Mouse (Mus musculus) hindbrain, embryonic 16.5 days (tissue): ENCODE results near the gene Gpr3. TPM values are rescaled to one million over a fixed set of nuclear protein-coding genes. Genes with fewer than 3 reads are reported as not detected.

Experiments used
- ATAC-seq: fragments of 200-750 bp; cut with Nextera tagmentation; 2 replicates; pipeline ENCODE4 v1.8.0; 2017; ENCODE audit warnings: moderate TSS enrichment, moderate library complexity
- H3K27ac ChIP-seq: fragments of 300-500 bp; sonication (generic); 2 replicates; pipeline ENCODE4 v1.5.1; 2014; ENCODE audit warnings: low read depth, mild to moderate bottlenecking, control low read depth, low read length, moderate library complexity
- H3K27me3 ChIP-seq: fragments of 300-500 bp; sonication (generic); replicated peaks from 2 replicates; pipeline ENCODE4 v1.6.1; 2014; ENCODE audit warnings: low read length; ENCODE audit not compliant: control insufficient read depth, insufficient read depth
- H3K36me3 ChIP-seq: fragments of 300-500 bp; sonication (generic); 2 replicates; pipeline ENCODE4 v1.6.1; 2014; ENCODE audit warnings: mild to moderate bottlenecking, low read length, moderate library complexity, mixed read lengths; ENCODE audit not compliant: control insufficient read depth, insufficient read depth
- H3K4me1 ChIP-seq: fragments of 300-500 bp; sonication (generic); 2 replicates; pipeline ENCODE4 v1.6.1; 2014; ENCODE audit warnings: low read depth, low read length; ENCODE audit not compliant: control insufficient read depth, insufficient read depth
- H3K4me2 ChIP-seq: fragments of 300-500 bp; sonication (generic); 2 replicates; pipeline ENCODE4 v1.6.1; 2014; ENCODE audit warnings: mild to moderate bottlenecking, low read length, control low read depth, moderate library complexity
- H3K4me3 ChIP-seq: fragments of 300-500 bp; sonication (generic); 2 replicates; pipeline ENCODE4 v1.5.1; 2014; ENCODE audit warnings: mild to moderate bottlenecking, low read length, control low read depth, moderate library complexity
- H3K9ac ChIP-seq: fragments of 300-500 bp; sonication (generic); 2 replicates; pipeline ENCODE4 v1.6.1; 2014; ENCODE audit warnings: low read depth, mild to moderate bottlenecking, control low read depth, low read length, moderate library complexity
- H3K9me3 ChIP-seq: fragments of 300-500 bp; sonication (generic); 2 replicates; pipeline ENCODE4 v1.6.1; 2014; ENCODE audit warnings: mild to moderate bottlenecking, low read length, moderate library complexity; ENCODE audit not compliant: control insufficient read depth
- WGBS: fragments of 180-500 bp; shearing (Covaris S2); extraction: QIAGEN DNeasy Blood & Tissue Kit; methylation state at CpG from one replicate; pipeline ENCODE4 v1.1.7; 2014; 5-methylcytosine and 5-hydroxymethylcytosine counted together
- polyA plus RNA-seq: library from polyadenylated mRNA; unstranded; fragments of >200 nt; fragmentation: Nextera tagmentation; extraction: Ambion mirVana; gene quantifications from 2 replicates; pipeline ENCODE4 v1.2.1, GENCODE M21; 2015

Gpr3 gene
- polyA plus RNA-seq, 1 experiment from 2014 or later, result 2.5 TPM

DNA sequence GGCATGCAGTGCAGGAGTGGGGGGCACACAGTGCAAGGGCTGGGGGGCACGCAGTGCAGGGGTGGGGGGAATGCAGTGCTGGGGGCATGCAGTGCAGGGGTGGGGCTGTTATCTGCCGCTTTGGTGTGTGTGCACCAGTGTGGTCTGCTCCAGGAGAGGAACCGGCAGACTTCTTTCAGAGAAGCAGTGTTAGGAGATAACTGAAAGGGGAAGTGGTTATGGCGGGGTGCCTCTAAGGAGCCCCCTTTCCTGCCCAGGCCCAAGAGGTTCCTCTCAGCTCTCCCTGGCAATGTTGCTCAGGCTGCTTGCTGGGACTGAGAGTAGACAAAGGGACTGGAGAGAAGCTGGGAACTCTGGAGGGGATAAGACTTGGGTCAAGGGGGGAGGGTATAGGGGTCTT is 25.6 kb upstream of the Gpr3 start:
- Histone ChIP-seq H3K27me3 (peaks cover 23% of the 10 kb centered on the region), H3K4me3 (no peak overlapping the region), H3K36me3 (no peaks in the 10 kb centered on the region), H3K27ac (no peak overlapping the region), H3K4me1 (peaks cover 7% of the 10 kb centered on the region), H3K4me2 (no peak overlapping the region), H3K9me3 (no peaks in the 10 kb centered on the region), H3K9ac (no peak overlapping the region)
- 84% methylated on average over 4 of the region's 4 CpGs for WGBS
- ATAC-seq, result no peak

DNA sequence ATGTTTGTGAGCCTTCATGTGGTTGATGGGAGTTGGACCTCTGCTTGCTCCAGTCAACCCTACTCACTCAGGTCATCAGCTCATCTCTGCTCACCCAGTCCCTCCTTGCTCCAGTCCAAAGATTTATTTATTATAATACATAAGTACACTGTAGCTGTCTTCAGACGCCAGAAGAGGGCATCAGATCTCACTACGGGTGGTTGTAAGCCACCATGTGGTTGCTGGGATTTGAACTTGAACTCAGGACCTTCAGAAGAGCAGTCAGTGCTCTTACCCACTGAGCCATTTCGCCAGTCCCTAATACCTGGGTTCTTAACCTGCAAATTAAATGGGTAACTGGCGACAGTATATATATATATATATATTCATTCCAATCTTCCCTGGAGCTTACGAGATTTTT is 23.1 kb upstream of the Gpr3 start:
- no peaks in the 10 kb centered on the region for H3K4me1 ChIP-seq
- no peak overlapping the region for H3K4me3 ChIP-seq
- no peak overlapping the region for H3K4me2 ChIP-seq
- peaks cover 9% of the 10 kb centered on the region for H3K27me3 ChIP-seq
- H3K27ac ChIP-seq, result no peak overlapping the region
- 82% methylated on average over 5 of the region's 5 CpGs for WGBS
- H3K9ac ChIP-seq, result no peak overlapping the region
- no peaks in the 10 kb centered on the region for H3K36me3 ChIP-seq
- ATAC-seq, result no peak
- no peaks in the 10 kb centered on the region for H3K9me3 ChIP-seq

DNA sequence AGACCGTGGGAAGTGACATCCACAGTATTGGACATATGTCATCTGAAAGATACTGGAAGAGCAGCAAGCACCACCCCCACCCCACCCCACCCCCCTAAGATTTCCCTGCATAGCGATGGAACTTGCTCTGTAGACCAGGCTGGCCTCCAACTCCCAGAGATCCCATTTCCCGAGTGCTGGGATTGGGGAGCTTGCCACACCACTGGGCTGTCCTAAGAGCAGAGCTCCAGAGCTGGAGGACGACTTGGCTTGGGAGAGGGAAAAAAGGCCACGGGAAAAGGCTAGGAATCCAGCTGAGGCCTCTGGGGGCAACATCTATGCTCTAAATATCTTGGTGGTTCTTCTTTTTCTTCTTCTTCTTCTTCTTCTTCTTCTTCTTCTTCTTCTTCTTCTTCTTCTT is 22.4 kb upstream of the Gpr3 start:
- no peaks in the 10 kb centered on the region for H3K9me3 ChIP-seq
- H3K9ac ChIP-seq, result no peak overlapping the region
- no peak overlapping the region for H3K4me3 ChIP-seq
- H3K36me3 ChIP-seq, result no peaks in the 10 kb centered on the region
- peaks cover 3% of the 10 kb centered on the region for H3K27me3 ChIP-seq
- H3K4me1 ChIP-seq, result no peaks in the 10 kb centered on the region
- H3K27ac ChIP-seq, result no peak overlapping the region
- 57% methylated on average over 5 of the region's 5 CpGs for WGBS
- ATAC-seq, result no peak
- H3K4me2 ChIP-seq, result no peak overlapping the region

DNA sequence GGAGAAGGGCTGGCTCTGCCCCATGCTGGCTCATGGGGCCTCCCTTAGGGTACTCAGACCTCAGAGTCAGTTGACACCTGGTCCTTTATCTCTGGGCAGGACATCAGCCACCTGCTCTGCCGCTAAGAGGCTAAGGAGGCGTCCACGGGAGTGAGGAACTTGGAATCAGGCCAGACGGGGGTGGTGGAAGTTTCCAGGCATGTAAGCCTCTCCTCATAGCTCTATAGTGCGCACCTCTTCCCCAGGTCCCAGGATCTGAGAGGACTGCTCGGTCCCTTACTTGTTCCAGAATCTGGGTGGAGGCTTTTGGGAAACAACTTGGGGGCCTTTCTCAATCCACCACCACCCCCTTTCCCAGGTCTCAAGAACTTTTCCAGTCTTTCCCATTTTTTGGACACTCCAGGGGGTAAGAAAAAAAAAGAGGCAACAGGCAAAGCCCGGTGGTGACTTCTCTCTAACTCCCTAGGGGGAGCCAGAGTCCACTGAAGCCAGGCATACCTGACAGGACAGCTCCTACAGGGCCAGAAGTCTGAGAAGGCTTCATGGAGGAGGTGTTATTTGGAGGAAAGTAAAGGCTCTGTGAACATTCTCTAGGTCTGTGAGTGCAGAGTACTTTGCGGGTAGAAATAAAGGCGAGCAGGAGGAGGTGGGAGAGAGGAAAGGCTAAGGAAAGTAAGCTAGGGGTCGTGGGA is 21.1 kb upstream of the Gpr3 start:
- Histone ChIP-seq H3K4me2 (no peak overlapping the region), H3K4me1 (no peaks in the 10 kb centered on the region), H3K4me3 (no peak overlapping the region), H3K9me3 (no peaks in the 10 kb centered on the region), H3K9ac (no peak overlapping the region), H3K27ac (no peak overlapping the region), H3K36me3 (no peaks in the 10 kb centered on the region), H3K27me3 (peaks cover 2% of the 10 kb centered on the region; the same call in 1 of the 2 replicates)
- WGBS, result 39% methylated on average over 10 of the region's 10 CpGs
- ATAC-seq, result no peak

DNA sequence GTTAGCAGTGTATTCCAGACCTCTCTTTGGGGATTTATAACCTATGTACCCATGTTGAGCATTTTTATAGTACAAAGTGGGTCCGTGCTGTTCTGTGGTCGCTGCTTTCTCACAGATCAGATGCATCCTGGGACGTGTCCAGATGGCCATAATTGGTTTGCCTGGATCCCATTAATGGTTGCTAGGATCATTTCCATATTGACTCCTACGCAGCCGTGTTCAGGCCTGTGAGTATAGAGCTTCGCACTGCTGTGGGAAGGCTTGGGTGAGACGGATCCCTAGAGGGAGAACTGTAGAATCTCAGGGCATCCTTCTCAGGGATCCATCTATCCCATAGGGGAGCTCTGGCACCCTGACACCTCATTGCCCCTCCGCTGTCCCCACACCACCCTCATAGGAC is 17.2 kb upstream of the Gpr3 start:
- H3K36me3 ChIP-seq, result no peaks in the 10 kb centered on the region
- H3K27me3 ChIP-seq, result no peaks in the 10 kb centered on the region
- H3K4me3 ChIP-seq, result no peak overlapping the region
- 47% methylated on average over 8 of the region's 8 CpGs for WGBS
- H3K4me2 ChIP-seq, result no peak overlapping the region
- H3K4me1 ChIP-seq, result no peaks in the 10 kb centered on the region
- H3K27ac ChIP-seq, result no peak overlapping the region; the same call in 1 of the 2 replicates
- H3K9me3 ChIP-seq, result no peaks in the 10 kb centered on the region
- H3K9ac ChIP-seq, result no peak overlapping the region
- ATAC-seq, result no peak

DNA sequence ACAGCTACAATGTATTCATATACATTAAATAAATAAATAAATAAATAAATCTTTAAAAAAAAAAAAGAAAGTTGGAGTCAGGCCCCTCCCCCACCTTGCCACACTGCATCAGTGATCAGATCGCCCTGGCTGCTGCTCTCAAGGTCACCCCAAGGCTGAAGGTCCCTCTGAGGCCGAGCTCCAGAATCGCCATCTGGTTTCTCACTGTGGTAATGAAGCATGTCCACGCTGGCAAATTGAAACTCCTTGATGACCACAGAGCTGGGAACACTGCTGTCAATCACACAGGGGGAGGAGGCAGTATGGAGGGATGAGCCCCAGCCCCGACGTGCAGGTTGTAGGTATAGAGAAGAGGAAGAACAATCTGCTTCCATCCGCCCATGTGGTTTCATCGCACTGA is 15.3 kb upstream of the Gpr3 start:
- Histone ChIP-seq H3K4me3 (no peak overlapping the region), H3K9me3 (no peaks in the 10 kb centered on the region), H3K27me3 (no peaks in the 10 kb centered on the region), H3K9ac (no peak overlapping the region), H3K36me3 (no peaks in the 10 kb centered on the region), H3K4me2 (no peak overlapping the region), H3K27ac (no peak overlapping the region), H3K4me1 (no peaks in the 10 kb centered on the region)
- no peak for ATAC-seq
- WGBS, result 43% methylated on average over 8 of the region's 8 CpGs

DNA sequence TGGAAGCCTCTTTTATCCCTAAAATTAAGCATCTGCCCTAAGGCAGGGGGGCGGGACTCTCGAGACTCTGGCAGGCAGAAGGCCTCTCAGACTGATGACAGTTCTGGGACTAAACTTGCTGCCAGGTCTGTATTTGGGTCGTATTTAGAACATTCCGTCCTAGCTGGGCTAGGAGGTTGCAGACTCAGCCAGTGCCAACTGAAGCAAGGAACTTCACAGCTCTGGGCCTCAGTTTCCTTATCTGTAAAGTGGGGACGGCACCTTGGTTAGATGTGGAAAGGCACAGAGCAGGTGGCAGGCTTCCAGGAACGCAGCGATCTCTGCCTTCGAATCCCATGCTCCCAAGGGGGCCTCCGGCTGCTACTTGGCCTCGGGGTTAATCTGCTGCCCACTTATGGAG is 13.7 kb upstream of the Gpr3 start:
- ATAC-seq, result no peak
- WGBS, result 67% methylated on average over 10 of the region's 10 CpGs
- H3K4me1 ChIP-seq, result no peaks in the 10 kb centered on the region
- no peak overlapping the region for H3K4me3 ChIP-seq
- H3K27me3 ChIP-seq, result peaks cover 4% of the 10 kb centered on the region; the same call in 1 of the 2 replicates
- H3K9ac ChIP-seq, result no peak overlapping the region
- no peak overlapping the region for H3K4me2 ChIP-seq
- H3K9me3 ChIP-seq, result no peaks in the 10 kb centered on the region
- H3K36me3 ChIP-seq, result no peaks in the 10 kb centered on the region
- no peak overlapping the region for H3K27ac ChIP-seq

DNA sequence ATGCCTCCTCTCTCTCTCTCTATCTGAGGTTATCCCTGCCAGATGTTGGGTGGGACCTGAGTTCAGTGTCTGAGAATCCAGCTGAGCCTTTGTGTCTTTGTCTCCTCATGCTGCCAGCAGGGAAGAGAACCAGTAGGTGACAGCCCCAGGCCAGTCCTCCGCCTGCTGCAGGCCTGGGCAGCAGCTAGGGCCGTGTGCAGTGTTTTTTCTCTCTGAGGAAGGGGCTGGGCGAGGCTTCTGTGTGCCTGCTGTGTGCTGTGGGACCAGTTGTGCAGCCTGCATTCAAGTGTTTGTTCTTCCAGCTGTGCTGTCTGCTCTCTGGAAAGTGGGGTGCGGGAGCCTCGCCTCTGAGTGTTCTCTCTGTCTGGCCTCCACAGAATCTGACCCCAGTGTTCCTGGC is 11.5 kb upstream of the Gpr3 start:
- 50% methylated on average over 5 of the region's 5 CpGs for WGBS
- Histone ChIP-seq H3K9me3 (no peaks in the 10 kb centered on the region), H3K9ac (peak overlapping the region; percentile 28; the same call in 1 of the 2 replicates), H3K27ac (no peak overlapping the region), H3K36me3 (no peaks in the 10 kb centered on the region), H3K4me3 (no peak overlapping the region), H3K4me2 (no peak overlapping the region), H3K4me1 (peaks cover 3% of the 10 kb centered on the region; the same call in 1 of the 2 replicates), H3K27me3 (peaks cover 5% of the 10 kb centered on the region)
- no peak for ATAC-seq

DNA sequence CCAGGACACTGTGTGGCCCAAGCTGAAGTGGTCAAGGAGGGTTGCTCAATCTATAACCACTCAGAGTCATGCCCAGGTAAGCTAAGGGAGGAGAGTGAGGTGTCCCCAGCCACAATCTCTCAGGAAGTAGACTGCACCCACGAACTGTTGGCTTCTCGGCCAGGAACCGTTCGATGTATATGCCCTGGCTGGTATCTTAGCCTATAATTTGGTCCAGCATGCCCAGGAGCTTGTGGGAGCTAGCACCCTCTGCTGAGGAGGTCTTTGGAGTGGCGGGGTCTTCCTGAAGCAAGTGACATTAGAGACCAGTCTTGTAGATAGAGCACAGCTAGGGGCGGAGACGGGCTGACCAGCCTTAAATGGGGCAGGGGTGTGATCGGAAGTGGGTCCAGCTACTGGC is 9.4 kb upstream of the Gpr3 start:
- H3K9me3 ChIP-seq, result no peaks in the 10 kb centered on the region
- no peaks in the 10 kb centered on the region for H3K36me3 ChIP-seq
- H3K4me1 ChIP-seq, result peaks cover 3% of the 10 kb centered on the region; the same call in 1 of the 2 replicates
- no peak overlapping the region for H3K4me2 ChIP-seq
- no peak overlapping the region for H3K4me3 ChIP-seq
- WGBS, result 84% methylated on average over 8 of the region's 8 CpGs
- no peak overlapping the region for H3K9ac ChIP-seq
- ATAC-seq, result no peak
- peaks cover 5% of the 10 kb centered on the region for H3K27me3 ChIP-seq
- no peak overlapping the region for H3K27ac ChIP-seq
